Mouse (Mus musculus): ENCODE results near the gene Cib2.

The Cib2 gene

GRCm38 (mm10) chr9:54499791-54500190 lies 60.2 kb downstream of the Cib2 start:
- DNase-seq (ENCODE audit: extremely low read depth, insufficient read length, low spot score), result no peak

- no peak for DNase-seq (ENCODE audit: extremely low read depth, insufficient read length, low spot score)
These were observed 60.7 kb downstream of the Cib2 start for GRCm38 (mm10) chr9:54499291-54499690.
